Mouse (Mus musculus) MEL (cell line): ENCODE data around the gene Grin2b. TPM values are rescaled to one million over a fixed set of nuclear protein-coding genes. Genes with fewer than 3 reads are reported as not detected.

ENCODE experiments used
- DNase-seq: peaks from one replicate; pipeline ENCODE4 v3.0.0; 2011; ENCODE audit warnings: low read depth, low spot score
- H3K27ac ChIP-seq: 2 replicates; pipeline ENCODE4 v1.5.1; 2012; ENCODE audit warnings: low read depth, mild to moderate bottlenecking, control low read depth, low read length, moderate library complexity; ENCODE audit not compliant: control insufficient read depth
- H3K27me3 ChIP-seq, 2 experiments: fragments of 150-350 bp in 1 of 2; sonication (generic) in 1 of 2; 2 replicates each; pipeline ENCODE4 v1.6.1; 2012; ENCODE audit warnings: low read length in 2 of 2, mild to moderate bottlenecking in 2 of 2, improper control_type of control experiment in 1 of 2, moderate library complexity in 1 of 2; ENCODE audit not compliant: insufficient read depth in 2 of 2, control insufficient read depth in 1 of 2
- H3K36me3 ChIP-seq, 2 experiments: 2 replicates each; pipeline ENCODE4 v1.6.1; 2012 to 2014; ENCODE audit warnings: low read length in 2 of 2, improper control_type of control experiment in 1 of 2, inconsistent platforms in 1 of 2, mild to moderate bottlenecking in 1 of 2; ENCODE audit not compliant: insufficient read depth in 2 of 2, control insufficient read depth in 1 of 2
- H3K4me1 ChIP-seq, 2 experiments: fragments of 150-350 bp in 1 of 2; sonication (generic) in 1 of 2; 2 replicates each; pipeline ENCODE4 v1.6.1; 2012; ENCODE audit warnings: low read length in 2 of 2, improper control_type of control experiment in 1 of 2, mild to moderate bottlenecking in 1 of 2; ENCODE audit not compliant: insufficient read depth in 2 of 2, control insufficient read depth in 1 of 2
- H3K4me3 ChIP-seq, 2 experiments: fragments of 150-350 bp in 1 of 2; sonication (generic) in 1 of 2; 2 replicates each; pipeline ENCODE4 v1.5.1; 2012; ENCODE audit warnings: low read depth in 2 of 2, low read length in 2 of 2, mild to moderate bottlenecking in 2 of 2, moderate library complexity in 2 of 2, control low read depth in 1 of 2, improper control_type of control experiment in 1 of 2; ENCODE audit not compliant: control insufficient read depth in 1 of 2, insufficient read depth in 1 of 2
- H3K79me2 ChIP-seq: 2 replicates; pipeline ENCODE4 v1.6.1; 2012; ENCODE audit warnings: mild to moderate bottlenecking, low read length, moderate library complexity; ENCODE audit not compliant: control insufficient read depth, poor library complexity, insufficient read depth
- H3K9ac ChIP-seq: 2 replicates; pipeline ENCODE4 v1.6.1; 2012; ENCODE audit warnings: low read depth, mild to moderate bottlenecking, control low read depth, low read length, moderate library complexity; ENCODE audit not compliant: control insufficient read depth, poor library complexity, severe bottlenecking
- H3K9me3 ChIP-seq: fragments of 150-350 bp; sonication (generic); replicated peaks from 2 replicates; pipeline ENCODE4 v1.6.1; 2012; ENCODE audit warnings: mild to moderate bottlenecking, low read length, improper control_type of control experiment, moderate library complexity; ENCODE audit not compliant: insufficient read depth
- BHLHE40 ChIP-seq: IDR thresholded peaks from 2 replicates; pipeline ENCODE4 v1.6.1; 2012; ENCODE audit warnings: low read depth, mild to moderate bottlenecking, inconsistent platforms, low read length, improper control_type of control experiment, borderline replicate concordance
- CHD2 ChIP-seq: IDR thresholded peaks from 2 replicates; pipeline ENCODE4 v1.6.1; 2011; ENCODE audit warnings: low read length, improper control_type of control experiment
- CTCF ChIP-seq, 3 experiments: IDR thresholded peaks in 2 of 3; conservative IDR thresholded peaks in 1 of 3; 2 replicates each; pipeline ENCODE4 v1.5.1; 2011 to 2012; ENCODE audit warnings: low read length in 3 of 3, low read depth in 2 of 3, mild to moderate bottlenecking in 2 of 3, improper control_type of control experiment in 1 of 3, inconsistent platforms in 1 of 3, mixed read lengths in 1 of 3, moderate library complexity in 1 of 3; ENCODE audit not compliant: control insufficient read depth in 1 of 3, insufficient read depth in 1 of 3, poor library complexity in 1 of 3, severe bottlenecking in 1 of 3
- E2F4 ChIP-seq: IDR thresholded peaks from 2 replicates; pipeline ENCODE4 v1.6.1; 2011; ENCODE audit warnings: low read depth, low read length, improper control_type of control experiment, borderline replicate concordance
- ETS1 ChIP-seq: IDR thresholded peaks from 2 replicates; pipeline ENCODE4 v1.6.1; 2012; ENCODE audit warnings: low read depth, mild to moderate bottlenecking, inconsistent platforms, low read length, improper control_type of control experiment, moderate library complexity
- JUND ChIP-seq: IDR thresholded peaks from 2 replicates; pipeline ENCODE4 v1.6.1; 2011; ENCODE audit warnings: low read depth, mild to moderate bottlenecking, improper control_type of control experiment, low read length
- MAX ChIP-seq: IDR thresholded peaks from 2 replicates; pipeline ENCODE4 v1.6.1; 2011; ENCODE audit warnings: low read length, improper control_type of control experiment
- MEF2A ChIP-seq: IDR thresholded peaks from 2 replicates; pipeline ENCODE4 v1.6.1; 2014; ENCODE audit warnings: low read depth, mild to moderate bottlenecking, inconsistent platforms, low read length, improper control_type of control experiment; ENCODE audit not compliant: poor library complexity, insufficient replicate concordance, severe bottlenecking; ENCODE audit errors: extremely low read depth
- MYC ChIP-seq: IDR thresholded peaks from 2 replicates; pipeline ENCODE4 v1.6.1; 2011; ENCODE audit warnings: low read depth, mild to moderate bottlenecking, low read length, improper control_type of control experiment, moderate library complexity
- NELFE ChIP-seq: IDR thresholded peaks from 2 replicates; pipeline ENCODE4 v1.6.1; 2011; ENCODE audit warnings: low read depth, low read length, improper control_type of control experiment
- POLR2A ChIP-seq, 2 experiments: IDR thresholded peaks; 2 replicates each; pipeline ENCODE4 v1.6.1; 2011 to 2012; ENCODE audit warnings: low read length in 2 of 2, mild to moderate bottlenecking in 2 of 2, control low read depth in 1 of 2, improper control_type of control experiment in 1 of 2, low read depth in 1 of 2, moderate library complexity in 1 of 2; ENCODE audit not compliant: control insufficient read depth in 1 of 2, insufficient read depth in 1 of 2, poor library complexity in 1 of 2
- POLR2AphosphoS5 ChIP-seq: IDR thresholded peaks from 2 replicates; pipeline ENCODE4 v1.6.1; 2012; ENCODE audit warnings: low read depth, borderline replicate concordance, mild to moderate bottlenecking, inconsistent platforms, low read length, moderate library complexity, mixed read lengths
- RCOR1 ChIP-seq: IDR thresholded peaks from 2 replicates; pipeline ENCODE4 v1.6.1; 2012; ENCODE audit warnings: low read depth, mild to moderate bottlenecking, inconsistent platforms, low read length, improper control_type of control experiment
- SMC3 ChIP-seq: IDR thresholded peaks from 2 replicates; pipeline ENCODE4 v1.6.1; 2011; ENCODE audit warnings: low read depth, low read length, improper control_type of control experiment
- TAL1 ChIP-seq: IDR thresholded peaks from 2 replicates; pipeline ENCODE4 v1.6.1; 2012; ENCODE audit warnings: mild to moderate bottlenecking, inconsistent platforms, low read length, moderate library complexity, mixed read lengths
- TBP ChIP-seq: IDR thresholded peaks from 2 replicates; pipeline ENCODE4 v1.8.0; 2011; ENCODE audit warnings: low read depth, low read length, improper control_type of control experiment
- TCF12 ChIP-seq: IDR thresholded peaks from 2 replicates; pipeline ENCODE4 v1.6.1; 2014; ENCODE audit warnings: low read depth, mild to moderate bottlenecking, inconsistent platforms, low read length, improper control_type of control experiment, moderate library complexity
- UBTF ChIP-seq: IDR thresholded peaks from 2 replicates; pipeline ENCODE4 v1.6.1; 2012; ENCODE audit warnings: low read depth, mild to moderate bottlenecking, inconsistent platforms, low read length, improper control_type of control experiment, moderate library complexity, borderline replicate concordance; ENCODE audit not compliant: insufficient read depth
- USF1 ChIP-seq: IDR thresholded peaks from 2 replicates; pipeline ENCODE4 v1.6.1; 2014; ENCODE audit warnings: low read depth, mild to moderate bottlenecking, inconsistent platforms, low read length, improper control_type of control experiment, moderate library complexity
- ZC3H11A ChIP-seq: IDR thresholded peaks from 2 replicates; pipeline ENCODE4 v1.6.1; 2012; ENCODE audit warnings: low read depth, mild to moderate bottlenecking, inconsistent platforms, low read length, improper control_type of control experiment
- ZKSCAN1 ChIP-seq: IDR thresholded peaks from 2 replicates; pipeline ENCODE4 v1.6.1; 2012; ENCODE audit warnings: low read depth, mild to moderate bottlenecking, inconsistent platforms, low read length, improper control_type of control experiment, moderate library complexity
- ZMIZ1 ChIP-seq: IDR thresholded peaks from 2 replicates; pipeline ENCODE4 v1.6.1; 2012; ENCODE audit warnings: low read depth, mild to moderate bottlenecking, inconsistent platforms, low read length, improper control_type of control experiment, moderate library complexity
- ZNF384 ChIP-seq: IDR thresholded peaks from 2 replicates; pipeline ENCODE4 v1.6.1; 2012; ENCODE audit warnings: low read depth, mild to moderate bottlenecking, inconsistent platforms, low read length, improper control_type of control experiment
- polyA plus RNA-seq, 2 experiments: library from polyadenylated mRNA; stranded (reverse) in 1 of 2; unstranded in 1 of 2; fragments of >175 nt in 1 of 2; fragments of >200 nt in 1 of 2; gene quantifications; 2 replicates each; pipeline versions ENCODE4 v1.2.1 to v1.2.4; 2012; ENCODE audit warnings: low replicate concordance in 2 of 2, low read depth in 1 of 2; ENCODE audit not compliant: insufficient read length in 2 of 2, insufficient read depth in 1 of 2, missing spikeins in 1 of 2
- total RNA-seq: library from RNA; depleted of rRNA; stranded (reverse); fragments of 300-350 nt; gene quantifications from 2 replicates; pipeline ENCODE4 v1.2.3, GENCODE M21; 2012

Gene Grin2b
- total and polyA plus RNA-seq, 3 experiments: not detected

- Histone ChIP-seq H3K4me3 (no peak overlapping the region), H3K79me2 (no peaks in the 10 kb centered on the region), H3K27ac (no peak overlapping the region), H3K9ac (no peak overlapping the region), H3K9me3 (no peaks in the 10 kb centered on the region), H3K27me3 (no peaks in the 10 kb centered on the region), H3K36me3 (no peaks in the 10 kb centered on the region), H3K4me1 (no peaks in the 10 kb centered on the region)
- TF ChIP-seq ZMIZ1 (no peak), ZC3H11A (no peak), SMC3 (no peak), ZNF384 (no peak), MYC (no peak), UBTF (no peak), ZKSCAN1 (no peak), TBP (no peak), POLR2A (IDR thresholded peaks at IDR 0.05; ENCODE audit: control insufficient read depth in 1 of 2, insufficient read depth in 1 of 2, low read depth in 1 of 2, low read length in 2 of 2, poor library complexity in 1 of 2) (no peak), MEF2A (no peak), ETS1 (no peak), CHD2 (no peak), RCOR1 (no peak), JUND (no peak), MAX (no peak), E2F4 (no peak), POLR2AphosphoS5 (no peak), CTCF (IDR thresholded peaks at IDR 0.05 in 2 of 3, conservative IDR thresholded peaks at IDR 0.05 in 1 of 3; ENCODE audit: control insufficient read depth in 1 of 3, insufficient read depth in 1 of 3, low read depth in 2 of 3, low read length in 3 of 3, poor library complexity in 1 of 3, severe bottlenecking in 1 of 3) (no peak), USF1 (no peak)
- no peak for DNase-seq
Observed at GRCm38 (mm10) chr6:136117390-136117789, 55.9 kb downstream of the Grin2b start.

- no peaks in the 10 kb centered on the region for H3K9me3 ChIP-seq
- H3K9ac ChIP-seq: no peak overlapping the region
- no peak overlapping the region for H3K27ac ChIP-seq
- no peak overlapping the region for H3K4me3 ChIP-seq
- no peaks in the 10 kb centered on the region for H3K36me3 ChIP-seq
- no peaks in the 10 kb centered on the region for H3K79me2 ChIP-seq
- no peaks in the 10 kb centered on the region for H3K4me1 ChIP-seq
- TF ChIP-seq TAL1 (no peak), NELFE (no peak), ZNF384 (no peak), BHLHE40 (no peak), MYC (no peak), TCF12 (no peak)
- no peak for DNase-seq
- no peaks in the 10 kb centered on the region for H3K27me3 ChIP-seq
Observed at GRCm38 (mm10) chr6:136113639-136114410, 59.5 kb downstream of the Grin2b start.
